Mouse (Mus musculus) adrenal gland, postnatal 4 days (tissue): ENCODE results near the gene Cdk8. TPM values are rescaled to one million over a fixed set of nuclear protein-coding genes. Genes with fewer than 3 reads are reported as not detected.

ENCODE experiments used
- DNase-seq, 2 experiments: peaks; one replicate each; pipeline ENCODE4 v3.0.0; 2021 to 2022; ENCODE audit warnings: low spot score in 2 of 2, mixed read lengths in 2 of 2
- total RNA-seq, 2 experiments: library from RNA; stranded (reverse); gene quantifications; 2 replicates each; pipeline ENCODE4 v1.2.3; 2021

Cdk8 gene
- total RNA-seq, 2 experiments from 2014 or later: 73.2 to 76.9 TPM

DNA sequence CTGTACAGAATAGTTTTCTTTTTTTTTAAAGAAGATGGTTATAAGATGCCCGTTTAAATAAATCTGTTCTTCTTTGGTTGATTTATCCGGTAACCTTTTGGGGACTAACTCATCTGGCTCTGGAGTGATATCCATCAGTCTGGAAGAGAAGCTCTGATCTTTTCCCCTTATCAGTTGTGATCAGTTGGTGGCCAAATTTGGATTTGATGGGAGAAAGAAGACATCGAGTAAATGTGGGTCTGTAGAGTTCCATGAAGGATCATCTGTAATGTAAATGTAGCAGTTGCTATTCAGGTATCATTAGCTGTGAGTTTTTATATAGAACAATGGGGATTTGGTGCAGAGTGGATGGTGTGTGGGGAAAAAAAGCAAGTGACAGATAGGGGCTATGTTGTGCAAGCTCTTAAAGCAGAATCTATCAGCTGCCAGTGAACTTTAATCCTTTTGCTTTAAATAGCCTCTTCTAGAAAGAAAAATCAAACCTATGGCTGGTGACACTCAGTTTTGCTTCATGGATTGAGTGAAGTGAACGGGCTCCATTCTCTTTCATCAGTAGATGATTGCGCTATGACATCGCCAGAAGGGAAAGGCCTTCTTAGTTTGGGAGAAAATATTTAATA, 1.1 kb downstream of the Cdk8 start:
- DNase-seq: no peak

DNA sequence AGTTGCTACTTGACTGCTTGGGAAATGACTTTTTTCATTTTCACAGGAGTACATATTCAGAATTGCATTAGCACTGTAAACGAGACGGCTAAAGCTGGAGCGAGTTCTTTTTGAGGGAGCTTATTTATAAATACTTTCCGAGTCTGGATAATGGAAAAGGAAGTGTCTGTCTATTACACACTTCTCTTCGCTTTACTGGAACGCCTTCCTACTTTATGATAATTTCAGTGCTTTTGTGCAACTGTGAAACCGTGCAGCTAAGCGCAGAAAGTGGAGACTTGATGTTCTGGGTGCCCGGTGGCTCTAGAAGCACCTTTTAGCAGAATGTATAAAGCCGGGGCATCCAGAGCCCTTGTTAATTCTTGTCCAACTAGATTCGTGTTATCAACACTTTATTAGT, 1.8 kb downstream of the Cdk8 start:
- no peak for DNase-seq

DNA sequence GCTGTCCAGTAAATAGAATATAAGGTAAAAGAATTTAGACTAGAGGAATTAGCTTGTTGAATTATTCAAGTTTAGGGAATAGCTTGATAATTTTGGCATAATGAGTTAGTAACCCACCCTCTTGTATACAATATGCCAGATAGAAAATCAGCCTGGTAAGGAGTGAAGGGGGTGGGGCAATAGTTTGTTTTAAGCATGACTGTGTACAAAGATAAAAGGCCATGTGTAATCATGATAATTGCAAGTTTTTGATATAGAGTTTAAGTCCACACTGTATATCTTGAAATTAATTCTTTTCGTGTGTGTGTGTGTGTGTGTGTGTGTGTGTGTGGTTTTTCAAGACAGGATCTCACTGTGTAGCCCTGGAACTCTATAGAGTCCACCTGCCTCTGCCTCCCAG, 3.3 kb downstream of the Cdk8 start:
- no peak for DNase-seq

DNA sequence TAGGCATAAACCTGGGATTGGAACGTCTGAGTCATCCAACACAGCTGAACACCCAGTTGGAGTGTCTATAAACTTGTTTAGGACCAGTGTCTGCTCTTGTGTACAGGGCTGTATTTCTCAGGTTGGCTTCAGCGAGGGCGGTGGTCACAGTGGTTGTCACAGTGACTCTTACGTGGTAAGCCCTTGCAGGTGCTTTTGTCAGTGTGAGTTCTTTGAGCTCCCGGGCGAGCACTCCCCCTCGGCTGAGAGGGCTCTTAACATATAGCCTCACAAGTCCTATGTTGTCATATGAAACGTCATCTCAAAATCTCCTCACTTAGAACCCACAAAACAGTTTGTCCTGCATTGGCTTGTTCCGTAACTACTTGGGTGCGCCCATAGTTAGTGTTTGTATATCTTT, 7.2 kb downstream of the Cdk8 start:
- DNase-seq: no peak

DNA sequence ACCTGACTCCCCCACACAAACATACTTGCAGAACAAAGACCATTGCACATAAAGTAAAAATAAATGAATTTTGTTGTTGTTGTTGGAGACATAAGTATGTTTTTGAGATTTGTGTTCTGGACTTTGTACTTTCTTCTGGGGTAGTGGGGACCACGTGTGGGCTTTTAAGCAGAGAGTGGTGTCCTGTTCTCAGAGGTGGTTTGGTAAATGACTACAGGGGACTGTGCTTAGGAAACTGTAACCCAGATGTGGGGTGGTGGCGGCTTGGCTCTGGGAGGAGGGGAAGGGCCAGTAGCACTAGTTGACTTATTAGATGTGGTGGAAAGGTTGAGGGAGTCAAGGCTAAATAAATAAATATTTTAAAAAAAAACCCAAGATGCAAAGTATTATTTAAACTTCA, 9.7 kb downstream of the Cdk8 start:
- no peak for DNase-seq

DNA sequence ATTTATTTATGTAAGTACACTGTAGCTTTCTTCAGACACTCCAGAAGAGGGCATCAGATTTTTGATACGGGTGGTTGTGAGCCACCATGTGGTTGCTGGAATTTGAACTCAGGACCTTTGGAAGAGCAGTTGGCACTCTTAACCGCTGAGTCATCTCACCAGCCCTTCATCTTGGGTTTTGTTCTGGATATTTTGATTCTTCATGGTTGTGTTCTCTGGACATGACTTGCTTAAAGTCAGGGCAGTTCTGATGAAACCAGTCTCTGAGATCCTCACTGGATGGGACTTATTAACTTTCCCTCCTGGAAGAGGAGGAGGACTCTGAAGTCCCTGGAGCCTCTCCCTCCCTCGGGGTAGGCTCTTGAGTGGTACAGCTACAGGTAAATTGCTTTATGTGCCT, 10.2 kb downstream of the Cdk8 start:
- DNase-seq: no peak

DNA sequence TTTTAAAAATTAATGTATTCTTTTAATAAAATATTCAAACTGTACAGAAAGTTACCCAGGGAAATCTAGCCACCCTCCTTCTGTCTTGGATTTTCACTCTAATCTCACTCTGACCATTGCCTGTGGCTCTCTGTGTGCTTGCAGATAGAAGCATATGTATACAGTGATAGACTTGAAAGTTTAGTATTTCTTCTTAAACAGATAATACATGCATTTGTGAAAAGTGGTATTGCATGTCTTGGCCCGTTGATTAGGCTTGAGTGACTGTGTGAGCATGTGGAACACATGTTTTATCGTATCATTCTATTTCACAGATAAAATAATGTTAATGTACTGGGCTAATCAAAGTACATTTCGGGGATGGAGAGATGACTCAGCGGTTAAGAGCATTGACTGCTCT, 14.2 kb downstream of the Cdk8 start:
- no peak for DNase-seq

DNA sequence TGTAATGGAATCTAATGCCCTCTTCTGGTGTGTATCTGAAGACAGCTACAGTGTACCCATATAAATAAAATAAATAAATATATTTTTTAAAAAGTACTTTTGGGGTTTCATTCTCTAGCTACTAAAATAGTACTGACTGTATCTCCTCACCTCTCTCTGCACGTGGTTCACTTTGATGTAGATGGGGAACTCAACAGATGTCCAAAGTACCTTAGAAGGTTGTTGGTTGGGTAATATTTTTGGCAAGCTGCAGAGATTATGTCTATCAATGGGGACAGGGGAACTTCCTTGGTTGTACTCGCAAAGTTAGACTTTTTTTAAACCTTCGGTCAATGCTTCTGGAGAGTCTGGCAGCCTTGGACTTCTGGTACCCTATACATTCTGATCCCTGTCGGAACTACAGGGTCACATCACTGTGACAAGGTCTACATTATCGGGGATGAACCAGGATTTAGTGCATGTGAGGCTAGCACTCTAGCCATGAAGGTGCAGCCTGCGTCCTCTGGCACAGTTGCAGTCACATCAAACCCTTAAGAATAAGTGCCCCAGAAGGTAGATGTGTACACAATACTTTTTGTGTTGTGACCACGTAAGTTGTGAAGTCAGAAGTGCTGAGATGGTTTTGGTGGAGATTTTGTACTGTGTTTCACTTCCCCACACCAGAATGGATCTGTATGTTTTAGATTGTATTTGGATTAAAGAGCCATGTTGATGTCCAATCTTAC, 14.8 kb downstream of the Cdk8 start:
- no peak for DNase-seq

DNA sequence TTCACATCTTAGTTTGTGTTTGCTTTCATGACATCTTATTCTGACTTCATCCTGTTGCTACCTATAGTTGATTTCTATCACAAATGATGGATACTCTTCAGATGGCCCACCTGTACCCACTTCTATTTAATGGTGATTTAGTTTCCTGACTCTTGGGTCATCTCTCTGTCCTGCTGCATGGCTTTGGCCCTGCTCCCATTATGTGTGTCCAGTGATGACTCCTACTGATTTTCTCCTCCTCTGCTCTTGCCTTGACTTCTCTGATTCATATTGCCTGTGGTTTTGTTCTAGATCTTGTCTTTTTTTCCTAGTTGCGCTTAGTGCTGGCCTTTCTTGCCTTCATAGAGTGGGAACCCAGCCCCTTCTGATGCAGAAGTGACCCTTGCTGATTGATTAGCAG, 15.4 kb downstream of the Cdk8 start:
- no peak for DNase-seq

DNA sequence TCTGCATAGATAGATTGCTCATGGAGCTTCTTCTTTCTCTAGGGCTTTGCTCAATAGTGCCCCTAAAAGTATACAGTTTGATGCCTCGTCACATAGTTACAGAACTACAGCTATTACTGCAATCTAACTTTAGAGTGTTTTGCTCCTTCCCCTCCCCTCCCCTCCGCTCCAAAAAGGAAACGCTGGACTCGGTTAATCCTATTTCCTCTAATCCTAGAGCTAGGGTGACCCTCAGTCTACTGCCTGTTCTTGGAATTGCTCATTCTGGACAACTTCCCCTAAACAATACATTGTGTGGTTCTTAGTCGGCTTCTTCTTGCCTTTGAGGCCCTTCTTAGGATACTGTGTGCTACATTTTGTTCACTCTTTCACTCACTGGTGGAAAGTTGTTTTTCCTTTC, 16.7 kb downstream of the Cdk8 start:
- DNase-seq: no peak

DNA sequence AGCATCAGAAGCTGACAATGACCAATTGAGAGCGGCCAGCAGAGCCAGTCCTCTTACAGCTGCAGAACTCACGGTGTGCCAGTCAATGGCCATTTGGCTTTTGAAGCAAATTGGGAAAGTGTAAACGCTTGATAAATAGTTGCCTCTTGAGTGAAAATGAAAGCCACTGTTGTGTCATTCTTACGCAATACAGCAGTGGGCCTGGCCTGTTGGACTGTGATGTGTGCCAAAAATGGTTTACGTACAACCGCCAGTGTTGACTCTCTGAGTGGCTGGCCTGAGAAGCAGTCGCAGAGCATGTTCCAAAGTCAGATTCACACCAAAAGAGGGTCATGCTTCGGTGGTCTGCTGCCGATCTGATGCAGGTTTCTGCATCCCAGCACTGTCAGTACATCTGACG, 17.7 kb downstream of the Cdk8 start:
- DNase-seq: no peak

DNA sequence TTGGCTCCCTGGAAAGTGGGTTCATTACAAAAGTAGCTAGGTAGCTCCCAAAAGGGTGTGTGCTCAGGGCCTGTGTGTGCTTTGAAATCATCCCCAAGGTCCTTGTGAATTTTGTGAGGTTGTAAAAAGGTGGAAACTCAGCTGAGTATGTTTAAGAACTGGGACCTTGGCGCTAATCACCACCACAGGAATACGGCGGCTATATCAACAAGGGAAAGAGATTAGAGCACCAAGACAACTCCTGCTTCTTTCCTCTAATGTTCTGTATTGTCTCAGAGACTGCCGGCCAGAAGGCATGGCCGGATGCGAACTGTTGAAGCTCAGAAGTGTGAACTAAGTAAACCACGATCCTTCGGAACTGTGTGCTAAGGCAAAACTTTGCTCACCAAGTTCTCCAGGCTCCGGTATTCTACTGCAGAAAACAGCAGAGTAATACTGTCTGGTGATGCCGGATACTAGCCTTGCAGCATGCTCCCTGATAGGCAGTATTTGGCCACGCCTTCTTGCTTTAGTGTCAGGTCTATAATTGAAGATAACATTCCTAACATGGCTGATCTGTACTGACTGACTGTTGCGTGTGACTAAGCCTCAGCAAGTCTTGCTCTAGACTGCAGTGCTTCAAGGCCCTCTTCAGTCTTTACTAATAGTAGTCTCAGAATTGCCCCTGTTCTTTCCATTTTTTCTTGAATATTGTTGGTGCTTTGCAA, 19.5 kb downstream of the Cdk8 start:
- DNase-seq: no peak

DNA sequence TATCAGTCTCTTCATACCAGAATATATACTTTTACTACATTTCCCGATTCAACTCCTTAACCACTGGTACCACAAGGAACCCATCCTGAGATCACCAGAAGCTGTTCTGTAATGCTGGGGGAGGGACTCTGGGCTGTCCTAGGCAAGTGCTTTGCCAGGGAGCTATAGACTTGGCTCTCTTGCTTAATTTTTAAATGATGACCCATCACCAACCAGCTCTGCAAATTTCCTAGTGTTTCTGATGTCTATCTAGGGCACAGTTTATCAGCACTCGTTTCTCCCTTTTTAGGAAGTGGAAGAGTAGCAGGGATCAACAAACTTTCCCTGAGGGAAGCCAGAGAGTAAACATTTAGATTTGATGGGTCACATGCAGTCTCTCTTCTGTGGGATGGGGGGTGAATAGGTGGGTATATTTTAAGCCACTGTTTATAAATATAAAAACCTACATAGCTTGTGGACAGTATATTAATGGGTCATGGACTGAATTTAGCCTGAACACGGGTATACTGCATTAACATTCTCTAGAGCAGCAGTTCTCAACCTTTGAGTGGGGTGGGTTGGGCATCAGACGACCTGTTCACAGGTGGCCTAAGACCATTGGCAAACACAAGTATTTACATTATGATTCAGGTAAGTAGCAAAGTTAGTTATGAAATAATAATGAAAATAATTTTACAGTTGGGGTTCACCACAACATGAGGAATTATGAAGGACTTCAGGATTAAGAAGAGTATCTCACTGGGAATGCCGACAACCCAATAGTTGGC, 20.8 kb downstream of the Cdk8 start:
- DNase-seq: no peak

DNA sequence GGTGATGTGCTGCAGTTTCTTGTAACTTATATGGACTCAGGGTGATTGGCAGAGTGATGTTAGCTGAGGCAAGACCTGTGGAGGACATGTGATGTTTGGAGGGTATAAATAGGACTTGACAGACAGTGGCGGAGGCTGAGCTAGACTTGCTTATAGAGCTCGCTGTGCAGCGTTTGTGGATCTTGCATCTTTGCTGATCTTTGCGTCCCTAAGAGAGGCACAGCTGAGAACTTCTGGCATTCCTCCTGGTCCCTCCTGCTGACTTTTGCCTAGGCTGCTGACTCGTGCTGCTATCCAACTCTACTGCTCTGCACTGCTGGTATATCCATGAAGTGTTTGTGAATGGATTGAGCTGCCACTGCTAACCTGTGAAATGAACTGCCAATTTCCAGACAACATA, 22.6 kb downstream of the Cdk8 start:
- no peak for DNase-seq

DNA sequence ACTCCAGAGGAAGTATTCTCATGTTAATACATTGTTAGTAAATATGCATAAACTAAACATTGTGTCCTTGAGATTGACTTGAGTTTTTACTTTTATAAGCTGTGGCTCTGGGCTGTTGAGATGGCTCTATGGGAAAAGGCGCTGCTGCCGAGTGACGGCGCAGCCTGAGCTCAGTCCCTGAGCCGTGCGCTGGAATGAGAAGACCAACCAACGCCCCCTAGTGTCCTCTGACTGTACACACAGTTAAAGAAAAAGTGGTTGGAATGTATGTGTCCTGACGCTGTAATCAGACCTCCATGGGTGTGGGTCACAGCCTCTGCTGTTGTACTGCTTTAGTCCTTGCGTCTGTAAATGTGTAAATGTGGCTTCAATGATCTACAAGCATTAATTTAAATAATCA, 29.0 kb downstream of the Cdk8 start:
- DNase-seq: no peak

DNA sequence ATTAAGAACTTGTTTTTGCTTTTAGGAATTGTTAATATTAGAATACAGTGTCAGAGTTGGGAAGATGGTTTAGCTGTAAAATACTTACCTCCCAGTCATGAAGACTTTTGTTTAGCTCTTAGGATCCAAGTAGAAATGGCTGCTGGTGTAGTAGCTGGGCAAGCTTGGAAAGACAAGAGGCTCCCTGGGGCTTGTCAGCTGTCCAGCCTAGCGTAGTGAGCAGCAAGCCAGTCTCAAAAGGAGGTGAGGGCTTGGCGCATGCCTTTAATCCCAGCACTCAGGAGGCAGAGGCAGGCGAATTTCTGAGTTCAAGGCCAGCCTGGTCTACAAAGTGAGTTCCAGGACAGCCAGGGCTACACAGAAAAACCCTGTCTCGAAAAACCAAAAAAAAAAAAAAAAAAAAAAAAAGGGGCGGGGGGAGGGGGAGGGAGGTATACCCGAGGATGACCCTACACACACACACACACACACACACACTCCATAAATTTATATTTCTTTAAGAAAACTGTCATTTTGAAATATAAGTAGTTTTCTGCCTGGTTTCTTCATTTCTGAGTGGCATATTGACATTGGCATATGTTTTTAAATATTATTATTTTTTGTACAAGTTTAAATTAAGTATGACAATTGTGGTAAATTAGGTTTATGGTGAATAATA, 35.0 kb downstream of the Cdk8 start:
- no peak for DNase-seq

DNA sequence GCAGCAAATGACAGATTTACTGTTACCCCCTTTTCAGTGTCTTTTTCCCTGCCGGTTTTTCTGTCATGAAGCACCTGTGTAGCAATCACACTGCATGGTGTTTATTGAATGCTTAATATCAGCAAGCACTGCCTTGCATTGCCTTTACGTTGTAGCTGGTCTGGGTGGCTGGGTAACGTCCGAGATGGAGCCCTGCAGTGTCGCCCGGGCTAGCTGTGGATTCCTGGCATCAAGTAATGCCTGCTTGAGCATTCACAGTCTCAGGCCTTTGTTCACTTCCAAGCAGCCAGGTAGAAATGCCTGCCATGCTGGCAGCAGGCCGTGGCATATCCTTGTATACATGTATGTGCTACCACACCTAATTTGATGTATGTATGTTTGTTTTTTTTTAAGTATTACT, 36.7 kb downstream of the Cdk8 start:
- DNase-seq: no peak

DNA sequence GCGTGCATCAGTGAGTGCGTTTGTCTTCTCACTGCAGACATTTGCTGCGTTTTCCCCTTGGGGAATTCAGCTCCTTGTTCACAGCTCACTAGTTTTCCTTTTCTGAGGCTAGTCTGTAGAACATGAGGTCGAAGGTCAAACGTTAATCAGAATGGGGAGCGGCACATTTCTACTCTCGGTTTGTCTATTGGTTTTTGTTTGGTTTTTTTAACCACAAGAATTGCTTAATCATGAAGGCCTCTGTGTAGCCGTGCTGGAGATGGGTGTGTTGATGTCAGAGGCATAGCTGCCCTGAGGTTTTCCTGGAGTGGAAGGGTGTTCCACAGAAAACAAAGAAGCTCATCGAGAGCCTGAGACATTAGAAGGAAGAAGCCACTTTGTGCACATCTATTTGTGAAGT, 39.6 kb downstream of the Cdk8 start:
- DNase-seq: no peak

DNA sequence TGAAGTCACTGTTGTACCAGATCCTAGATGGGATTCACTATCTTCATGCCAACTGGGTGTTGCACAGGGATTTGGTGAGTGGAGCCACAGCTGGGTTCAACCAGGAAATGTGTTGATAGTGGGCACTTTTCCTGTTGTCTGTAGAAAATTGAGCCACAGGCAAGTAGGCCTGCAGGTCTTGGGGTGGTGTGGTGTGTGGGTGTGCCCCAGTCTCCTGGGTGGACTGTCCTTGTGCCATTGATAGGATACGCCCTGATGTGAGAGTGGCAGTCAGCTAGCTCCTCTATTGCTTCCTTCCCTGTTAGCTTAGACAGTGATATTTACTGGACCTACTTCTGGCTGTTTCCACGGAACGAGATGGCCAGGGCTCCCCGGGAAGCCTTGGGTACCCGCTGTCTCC, 40.6 kb downstream of the Cdk8 start:
- DNase-seq: no peak

DNA sequence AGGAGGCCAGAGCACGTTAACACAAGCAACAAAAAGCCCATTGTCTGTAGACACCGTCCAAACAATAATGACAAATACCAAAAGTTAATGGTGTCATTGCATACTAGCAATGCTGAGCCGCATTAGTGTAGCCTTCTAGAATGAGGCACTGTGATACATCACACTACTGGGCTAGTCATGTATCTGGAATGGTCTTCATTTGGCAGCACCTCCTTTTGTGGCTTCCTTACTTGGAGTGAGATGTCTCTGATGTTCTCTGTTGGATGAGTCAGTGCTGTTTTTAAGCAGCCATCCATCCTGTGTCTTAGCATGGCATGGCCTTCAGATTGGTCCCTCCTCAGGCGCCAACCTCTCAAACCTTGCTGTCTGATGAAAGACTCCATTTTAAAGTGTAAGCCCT, 42.1 kb downstream of the Cdk8 start:
- no peak for DNase-seq

DNA sequence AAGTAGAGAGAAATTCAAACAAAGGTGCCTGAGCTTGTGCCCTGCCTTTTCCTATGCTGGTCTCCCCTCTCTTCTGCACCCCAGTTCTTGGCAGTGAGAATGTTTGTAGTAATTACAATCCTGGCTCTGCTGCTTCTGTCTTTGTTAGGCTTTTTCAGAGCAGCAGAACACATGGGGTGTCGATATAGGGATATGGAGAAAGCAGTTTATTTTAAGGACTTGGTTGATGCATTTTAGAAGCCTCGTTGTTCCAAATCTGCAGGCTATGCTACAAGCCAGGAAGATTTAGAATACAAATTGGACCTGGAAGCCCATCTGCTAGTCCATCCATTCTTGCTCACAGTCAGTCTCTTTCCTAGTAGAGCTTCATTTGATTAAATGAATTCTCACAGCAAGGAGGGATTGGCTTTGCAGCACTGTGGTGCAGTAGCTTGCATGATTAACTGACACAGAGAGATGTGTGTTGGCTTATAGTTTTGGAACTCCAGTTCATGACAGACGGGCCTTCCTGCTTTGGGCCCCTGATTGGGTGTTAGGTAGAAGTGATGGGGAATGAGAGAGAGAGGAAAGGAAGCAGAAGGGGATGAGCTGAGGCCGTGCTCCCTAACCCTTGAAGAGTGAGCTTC, 43.5 kb downstream of the Cdk8 start:
- no peak for DNase-seq
